Mouse (Mus musculus): ENCODE results near the gene Frmd4b.

Frmd4b gene

GRCm38 (mm10) chr6:97579704-97580103 is 37.6 kb downstream of the Frmd4b start:
- DNase-seq (ENCODE audit: low spot score in 2 of 2) = no peak

GRCm38 (mm10) chr6:97578210-97578609 is 39.1 kb downstream of the Frmd4b start:
- DNase-seq (ENCODE audit: low spot score in 2 of 2) = no peak

- no peak for DNase-seq (ENCODE audit: low spot score in 2 of 2)
Measured at GRCm38 (mm10) chr6:97577349-97577748, 40.0 kb downstream of the Frmd4b start.

- DNase-seq (ENCODE audit: low spot score in 2 of 2) = no peak
Measured at GRCm38 (mm10) chr6:97576565-97577346, 40.6 kb downstream of the Frmd4b start.

- DNase-seq (ENCODE audit: low spot score in 2 of 2) = no peak
Measured at GRCm38 (mm10) chr6:97576096-97576495, 41.2 kb downstream of the Frmd4b start.

- DNase-seq (ENCODE audit: low spot score in 2 of 2) = no peak
Measured at GRCm38 (mm10) chr6:97574973-97575372, 42.4 kb downstream of the Frmd4b start.

GRCm38 (mm10) chr6:97572226-97572625 is 45.1 kb downstream of the Frmd4b start:
- no peak for DNase-seq (ENCODE audit: low spot score in 2 of 2)

- no peak for DNase-seq (ENCODE audit: low spot score in 2 of 2)
Measured at GRCm38 (mm10) chr6:97568538-97568937, 48.8 kb downstream of the Frmd4b start.

- DNase-seq (ENCODE audit: low spot score in 2 of 2) = no peak
Measured at GRCm38 (mm10) chr6:97566746-97567145, 50.6 kb downstream of the Frmd4b start.

GRCm38 (mm10) chr6:97557147-97557546 is 60.2 kb downstream of the Frmd4b start:
- no peak for DNase-seq (ENCODE audit: low spot score in 2 of 2)

- no peak for DNase-seq (ENCODE audit: low spot score in 2 of 2)
Measured at GRCm38 (mm10) chr6:97555637-97556036, 61.7 kb downstream of the Frmd4b start.

- DNase-seq (ENCODE audit: low spot score in 2 of 2) = no peak
Measured at GRCm38 (mm10) chr6:97553431-97553830, 63.9 kb downstream of the Frmd4b start.

- DNase-seq (ENCODE audit: low spot score in 2 of 2) = no peak
Measured at GRCm38 (mm10) chr6:97552573-97552972, 64.8 kb downstream of the Frmd4b start.

GRCm38 (mm10) chr6:97551884-97552283 is 65.5 kb downstream of the Frmd4b start:
- DNase-seq (ENCODE audit: low spot score in 2 of 2) = no peak

GRCm38 (mm10) chr6:97551161-97551560 is 66.2 kb downstream of the Frmd4b start:
- DNase-seq (ENCODE audit: low spot score in 2 of 2) = no peak

GRCm38 (mm10) chr6:97540458-97540857 is 76.9 kb downstream of the Frmd4b start:
- DNase-seq (ENCODE audit: low spot score in 2 of 2) = no peak

- DNase-seq (ENCODE audit: low spot score in 2 of 2) = no peak
Measured at GRCm38 (mm10) chr6:97535763-97536445, 81.4 kb downstream of the Frmd4b start.

- DNase-seq (ENCODE audit: low spot score in 2 of 2) = peak in 1 of 2 experiments; percentile 8
Measured at GRCm38 (mm10) chr6:97531043-97531442, 86.3 kb downstream of the Frmd4b start.

- DNase-seq (ENCODE audit: low spot score in 2 of 2) = no peak
Measured at GRCm38 (mm10) chr6:97528961-97529680, 88.2 kb downstream of the Frmd4b start.

- DNase-seq (ENCODE audit: low spot score in 2 of 2) = peak; percentile 8 to 26
Measured at GRCm38 (mm10) chr6:97526092-97526491, 91.2 kb downstream of the Frmd4b start.

- peak; percentile 32 to 56 for DNase-seq (ENCODE audit: low spot score in 2 of 2)
Measured at GRCm38 (mm10) chr6:97523118-97523517, 94.2 kb downstream of the Frmd4b start.

- no peak for DNase-seq (ENCODE audit: low spot score in 2 of 2)
Measured at GRCm38 (mm10) chr6:97521279-97522038, 95.9 kb downstream of the Frmd4b start.

Data from spleen, postnatal 36 days (tissue).